Mouse (Mus musculus) liver, embryonic 14.5 days (tissue): ENCODE measurements around the gene Shisal1. TPM values are rescaled to one million over a fixed set of nuclear protein-coding genes. Genes with fewer than 3 reads are reported as not detected.

ENCODE experiments used
- ATAC-seq: fragments of 200-750 bp; cut with Nextera tagmentation; 2 replicates; pipeline ENCODE4 v1.8.0; 2017; ENCODE audit warnings: moderate number of reproducible peaks, mild to moderate bottlenecking, moderate library complexity; ENCODE audit not compliant: insufficient read depth
- DNase-seq, 3 experiments: peaks; one replicate each; pipeline ENCODE4 v3.0.0-alpha.2; 2012 to 2013; ENCODE audit warnings: low read depth in 3 of 3, low spot score in 3 of 3
- H3K27ac ChIP-seq: fragments of 300-500 bp; sonication (generic); 2 replicates; pipeline ENCODE4 v1.5.1; 2014; ENCODE audit warnings: moderate library complexity, mild to moderate bottlenecking, control low read depth, inconsistent platforms
- H3K27me3 ChIP-seq: fragments of 300-500 bp; sonication (generic); 2 replicates; pipeline ENCODE4 v1.6.1; 2014; ENCODE audit warnings: mild to moderate bottlenecking, low read length, moderate library complexity; ENCODE audit not compliant: control insufficient read depth, insufficient read depth
- H3K36me3 ChIP-seq: fragments of 300-500 bp; sonication (generic); replicated peaks from 2 replicates; pipeline ENCODE4 v1.6.1; 2014; ENCODE audit warnings: low read depth; ENCODE audit not compliant: control insufficient read depth, insufficient read depth
- H3K4me1 ChIP-seq, 2 experiments: fragments of 200-500 bp in 1 of 2; fragments of 300-500 bp in 1 of 2; sonication (generic) in 1 of 2; replicated peaks; 2 replicates each; pipeline ENCODE4 v1.6.1; 2012 to 2014; ENCODE audit warnings: antibody characterized with exemption in 1 of 2, inconsistent platforms in 1 of 2, low read length in 1 of 2; ENCODE audit not compliant: control insufficient read depth in 2 of 2, insufficient read depth in 2 of 2
- H3K4me2 ChIP-seq: fragments of 300-500 bp; sonication (generic); 2 replicates; pipeline ENCODE4 v1.6.1; 2014; ENCODE audit warnings: low read depth, mild to moderate bottlenecking, control low read depth, moderate library complexity
- H3K4me3 ChIP-seq, 2 experiments: fragments of 200-500 bp in 1 of 2; fragments of 300-500 bp in 1 of 2; sonication (generic) in 1 of 2; 2 replicates each; pipeline ENCODE4 v1.5.1; 2012 to 2014; ENCODE audit warnings: low read depth in 2 of 2, low read length in 2 of 2, mild to moderate bottlenecking in 2 of 2, control low read depth in 1 of 2, inconsistent platforms in 1 of 2, moderate library complexity in 1 of 2; ENCODE audit not compliant: insufficient read depth in 1 of 2
- H3K9ac ChIP-seq: fragments of 300-500 bp; sonication (generic); replicated peaks from 2 replicates; pipeline ENCODE4 v1.6.1; 2014; ENCODE audit warnings: mild to moderate bottlenecking, control low read depth, moderate library complexity
- H3K9me3 ChIP-seq: fragments of 300-500 bp; sonication (generic); 2 replicates; pipeline ENCODE4 v1.6.1; 2016; ENCODE audit warnings: low read length, mixed read lengths; ENCODE audit not compliant: control insufficient read depth
- CTCF ChIP-seq: IDR thresholded peaks from 2 replicates; pipeline ENCODE4 v1.5.1; 2016; ENCODE audit warnings: antibody characterized with exemption, low read depth, control low read depth
- EP300 ChIP-seq: IDR thresholded peaks from 2 replicates; pipeline ENCODE4 v1.6.1; 2016; ENCODE audit warnings: antibody characterized with exemption, low read depth
- WGBS: fragments of 180-500 bp; shearing (Covaris S2); extraction: QIAGEN DNeasy Blood & Tissue Kit; methylation state at CpG from one replicate; pipeline ENCODE4 v1.1.7; 2014; ENCODE audit not compliant: insufficient replicate concordance; 5-methylcytosine and 5-hydroxymethylcytosine counted together
- polyA plus RNA-seq, 2 experiments: library from polyadenylated mRNA; depleted of rRNA in 1 of 2; stranded (reverse) in 1 of 2; unstranded in 1 of 2; fragments of >200 nt; fragmentation: Nextera tagmentation in 1 of 2; extraction: Ambion mirVana in 1 of 2; gene quantifications; 2 replicates each; pipeline versions ENCODE4 v1.2.1 to v1.2.3; 2012 to 2014

Shisal1 gene
- polyA plus RNA-seq, 2 experiments: 0.07 TPM; not detected in 1

- no peaks in the 10 kb centered on the region for H3K4me1 ChIP-seq
- H3K9me3 ChIP-seq: no peaks in the 10 kb centered on the region
- H3K36me3 ChIP-seq: no peaks in the 10 kb centered on the region
- DNase-seq (no peak), ATAC-seq (no peak)
- H3K4me2 ChIP-seq: no peak overlapping the region
- WGBS: 57% methylated on average over 9 of the region's 9 CpGs
- TF ChIP-seq CTCF: no peak
- TF ChIP-seq EP300: no peak
- H3K4me3 ChIP-seq: no peak overlapping the region
- H3K27me3 ChIP-seq: no peaks in the 10 kb centered on the region
- H3K27ac ChIP-seq: no peak overlapping the region
- H3K9ac ChIP-seq: no peak overlapping the region
Observed at GRCm38 (mm10) chr15:84384066-84384465, 62.8 kb downstream of the Shisal1 start.

DNA sequence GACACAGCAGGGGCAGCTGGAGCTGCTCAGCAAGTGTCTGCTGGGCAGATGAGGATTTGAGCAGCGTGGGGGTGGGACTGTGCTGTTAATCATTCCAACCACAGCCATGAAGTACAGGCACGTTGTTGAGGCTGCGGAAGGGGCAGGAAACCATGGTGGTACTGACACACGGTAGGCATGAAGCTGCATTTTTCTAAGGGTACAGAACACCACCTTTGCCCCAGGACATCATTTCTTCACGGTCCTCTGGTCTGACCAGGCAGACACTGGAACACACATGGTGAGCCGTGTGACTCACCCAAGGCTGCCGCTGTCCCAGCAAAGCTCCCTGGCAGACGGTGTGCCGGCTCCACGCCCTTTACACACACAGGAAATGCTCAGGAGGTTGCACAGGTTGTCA is 66.7 kb downstream of the Shisal1 start:
- Histone ChIP-seq H3K4me3 (no peak overlapping the region), H3K36me3 (no peaks in the 10 kb centered on the region), H3K27me3 (no peaks in the 10 kb centered on the region), H3K27ac (no peak overlapping the region), H3K9ac (no peak overlapping the region), H3K4me1 (no peaks in the 10 kb centered on the region), H3K9me3 (no peaks in the 10 kb centered on the region), H3K4me2 (no peak overlapping the region)
- 39% methylated on average over 10 of the region's 10 CpGs for WGBS
- TF ChIP-seq CTCF: no peak
- TF ChIP-seq EP300: no peak
- DNase-seq (no peak), ATAC-seq (no peak)

GRCm38 (mm10) chr15:84378734-84379133 is 68.2 kb downstream of the Shisal1 start:
- 68% methylated on average over 9 of the region's 9 CpGs for WGBS
- Histone ChIP-seq H3K9ac (no peak overlapping the region), H3K9me3 (no peaks in the 10 kb centered on the region), H3K4me2 (no peak overlapping the region), H3K4me1 (no peaks in the 10 kb centered on the region), H3K27ac (no peak overlapping the region), H3K27me3 (no peaks in the 10 kb centered on the region), H3K4me3 (no peak overlapping the region), H3K36me3 (no peaks in the 10 kb centered on the region)
- ATAC-seq (no peak), DNase-seq (no peak)
- TF ChIP-seq EP300 (no peak), CTCF (no peak)

GRCm38 (mm10) chr15:84372801-84373200 is 74.1 kb downstream of the Shisal1 start:
- 60% methylated on average over 5 of the region's 5 CpGs for WGBS
- ATAC-seq (no peak), DNase-seq (no peak)
- Histone ChIP-seq H3K27ac (no peak overlapping the region), H3K36me3 (no peaks in the 10 kb centered on the region), H3K27me3 (no peaks in the 10 kb centered on the region), H3K4me2 (no peak overlapping the region), H3K4me3 (no peak overlapping the region), H3K9me3 (no peaks in the 10 kb centered on the region), H3K4me1 (no peaks in the 10 kb centered on the region), H3K9ac (no peak overlapping the region)
- no peak for TF ChIP-seq CTCF
- no peak for TF ChIP-seq EP300

DNA sequence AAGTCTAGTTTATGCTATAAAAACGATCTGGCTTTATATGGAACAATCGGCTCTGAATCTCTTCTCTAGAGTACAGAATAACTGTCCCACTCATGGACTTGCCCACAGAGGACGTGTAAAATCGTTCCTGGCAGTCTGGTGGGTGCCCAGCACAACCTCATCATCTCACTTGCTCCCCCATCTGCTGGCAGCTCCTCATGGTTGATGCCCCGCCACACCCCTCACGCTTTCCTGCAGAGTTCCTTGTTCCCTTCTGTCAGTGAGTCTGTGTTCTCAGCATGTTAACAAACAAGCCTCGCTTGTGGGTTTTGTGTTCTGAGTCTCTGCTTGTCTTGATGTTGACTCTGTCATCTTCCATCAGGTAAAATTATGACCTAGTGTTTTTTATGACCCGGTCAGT is 79.5 kb downstream of the Shisal1 start:
- Histone ChIP-seq H3K27ac (no peak overlapping the region), H3K4me3 (no peak overlapping the region), H3K9ac (no peak overlapping the region), H3K4me1 (no peaks in the 10 kb centered on the region), H3K27me3 (no peaks in the 10 kb centered on the region), H3K9me3 (no peaks in the 10 kb centered on the region), H3K36me3 (no peaks in the 10 kb centered on the region), H3K4me2 (no peak overlapping the region)
- no peak for TF ChIP-seq EP300
- TF ChIP-seq CTCF: no peak
- ATAC-seq: no peak
- WGBS: 50% methylated on average over 8 of the region's 8 CpGs
- no peak for DNase-seq

- ATAC-seq (no peak), DNase-seq (no peak)
- Histone ChIP-seq H3K27ac (no peak overlapping the region), H3K27me3 (no peaks in the 10 kb centered on the region), H3K9me3 (no peaks in the 10 kb centered on the region), H3K36me3 (no peaks in the 10 kb centered on the region), H3K4me2 (no peak overlapping the region), H3K9ac (no peak overlapping the region), H3K4me3 (no peak overlapping the region), H3K4me1 (no peaks in the 10 kb centered on the region)
- no peak for TF ChIP-seq CTCF
- no peak for TF ChIP-seq EP300
- 76% methylated on average over 10 of the region's 10 CpGs for WGBS
Observed at GRCm38 (mm10) chr15:84366574-84366989, 80.3 kb downstream of the Shisal1 start.
